Mouse (Mus musculus) liver, embryonic 14.5 days (tissue): ENCODE data around the gene Ubl3. TPM values are rescaled to one million over a fixed set of nuclear protein-coding genes. Genes with fewer than 3 reads are reported as not detected.
A peak's percentile ranks its signal among the peaks of the same experiment; 100 is the strongest.

ENCODE experiments used
- ATAC-seq: fragments of 200-750 bp; cut with Nextera tagmentation; 2 replicates; pipeline ENCODE4 v1.8.0; 2017; ENCODE audit warnings: moderate number of reproducible peaks, mild to moderate bottlenecking, moderate library complexity; ENCODE audit not compliant: insufficient read depth
- DNase-seq, 3 experiments: peaks; one replicate each; pipeline ENCODE4 v3.0.0-alpha.2; 2012 to 2013; ENCODE audit warnings: low read depth in 3 of 3, low spot score in 3 of 3
- H3K27ac ChIP-seq: fragments of 300-500 bp; sonication (generic); 2 replicates; pipeline ENCODE4 v1.5.1; 2014; ENCODE audit warnings: moderate library complexity, mild to moderate bottlenecking, control low read depth, inconsistent platforms
- H3K27me3 ChIP-seq: fragments of 300-500 bp; sonication (generic); 2 replicates; pipeline ENCODE4 v1.6.1; 2014; ENCODE audit warnings: mild to moderate bottlenecking, low read length, moderate library complexity; ENCODE audit not compliant: control insufficient read depth, insufficient read depth
- H3K36me3 ChIP-seq: fragments of 300-500 bp; sonication (generic); replicated peaks from 2 replicates; pipeline ENCODE4 v1.6.1; 2014; ENCODE audit warnings: low read depth; ENCODE audit not compliant: control insufficient read depth, insufficient read depth
- H3K4me1 ChIP-seq, 2 experiments: fragments of 200-500 bp in 1 of 2; fragments of 300-500 bp in 1 of 2; sonication (generic) in 1 of 2; replicated peaks; 2 replicates each; pipeline ENCODE4 v1.6.1; 2012 to 2014; ENCODE audit warnings: antibody characterized with exemption in 1 of 2, inconsistent platforms in 1 of 2, low read length in 1 of 2; ENCODE audit not compliant: control insufficient read depth in 2 of 2, insufficient read depth in 2 of 2
- H3K4me2 ChIP-seq: fragments of 300-500 bp; sonication (generic); 2 replicates; pipeline ENCODE4 v1.6.1; 2014; ENCODE audit warnings: low read depth, mild to moderate bottlenecking, control low read depth, moderate library complexity
- H3K4me3 ChIP-seq, 2 experiments: fragments of 200-500 bp in 1 of 2; fragments of 300-500 bp in 1 of 2; sonication (generic) in 1 of 2; 2 replicates each; pipeline ENCODE4 v1.5.1; 2012 to 2014; ENCODE audit warnings: low read depth in 2 of 2, low read length in 2 of 2, mild to moderate bottlenecking in 2 of 2, control low read depth in 1 of 2, inconsistent platforms in 1 of 2, moderate library complexity in 1 of 2; ENCODE audit not compliant: insufficient read depth in 1 of 2
- H3K9ac ChIP-seq: fragments of 300-500 bp; sonication (generic); replicated peaks from 2 replicates; pipeline ENCODE4 v1.6.1; 2014; ENCODE audit warnings: mild to moderate bottlenecking, control low read depth, moderate library complexity
- H3K9me3 ChIP-seq: fragments of 300-500 bp; sonication (generic); 2 replicates; pipeline ENCODE4 v1.6.1; 2016; ENCODE audit warnings: low read length, mixed read lengths; ENCODE audit not compliant: control insufficient read depth
- CTCF ChIP-seq: IDR thresholded peaks from 2 replicates; pipeline ENCODE4 v1.5.1; 2016; ENCODE audit warnings: antibody characterized with exemption, low read depth, control low read depth
- EP300 ChIP-seq: IDR thresholded peaks from 2 replicates; pipeline ENCODE4 v1.6.1; 2016; ENCODE audit warnings: antibody characterized with exemption, low read depth
- WGBS: fragments of 180-500 bp; shearing (Covaris S2); extraction: QIAGEN DNeasy Blood & Tissue Kit; methylation state at CpG from one replicate; pipeline ENCODE4 v1.1.7; 2014; ENCODE audit not compliant: insufficient replicate concordance; 5-methylcytosine and 5-hydroxymethylcytosine counted together
- polyA plus RNA-seq, 2 experiments: library from polyadenylated mRNA; depleted of rRNA in 1 of 2; stranded (reverse) in 1 of 2; unstranded in 1 of 2; fragments of >200 nt; fragmentation: Nextera tagmentation in 1 of 2; extraction: Ambion mirVana in 1 of 2; gene quantifications; 2 replicates each; pipeline versions ENCODE4 v1.2.1 to v1.2.3; 2012 to 2014

Gene Ubl3
- polyA plus RNA-seq, 2 experiments = 6.3 to 16.0 TPM

- H3K9ac ChIP-seq = no peak overlapping the region
- H3K27me3 ChIP-seq = no peaks in the 10 kb centered on the region
- ATAC-seq (no peak), DNase-seq (no peak)
- H3K4me1 ChIP-seq = peaks cover 0 to 3% of the 10 kb centered on the region in 2 experiments; a peak in 2 of 4 replicates
- no peak overlapping the region for H3K4me3 ChIP-seq
- H3K9me3 ChIP-seq = no peaks in the 10 kb centered on the region
- no peak overlapping the region for H3K4me2 ChIP-seq
- no peak overlapping the region for H3K27ac ChIP-seq
- 64% methylated on average over 3 of the region's 3 CpGs for WGBS
- no peak for TF ChIP-seq CTCF
- TF ChIP-seq EP300 = no peak
- H3K36me3 ChIP-seq = no peaks in the 10 kb centered on the region
Observed at GRCm38 (mm10) chr5:148522378-148522777, 30.2 kb downstream of the Ubl3 start.

- no peak for DNase-seq
- no peak overlapping the region for H3K27ac ChIP-seq
- TF ChIP-seq CTCF = no peak
- no peak for TF ChIP-seq EP300
- no peaks in the 10 kb centered on the region for H3K36me3 ChIP-seq
- no peak overlapping the region for H3K4me2 ChIP-seq
- H3K27me3 ChIP-seq = no peaks in the 10 kb centered on the region
- no peaks in the 10 kb centered on the region for H3K9me3 ChIP-seq
- WGBS = 59% methylated on average over 4 of the region's 4 CpGs
- no peak overlapping the region for H3K9ac ChIP-seq
- no peak overlapping the region for H3K4me3 ChIP-seq
- no peak for ATAC-seq
- H3K4me1 ChIP-seq = peaks cover 0 to 7% of the 10 kb centered on the region in 2 experiments; a peak in 2 of 4 replicates
Observed at GRCm38 (mm10) chr5:148517445-148517844, 35.1 kb downstream of the Ubl3 start.

DNA sequence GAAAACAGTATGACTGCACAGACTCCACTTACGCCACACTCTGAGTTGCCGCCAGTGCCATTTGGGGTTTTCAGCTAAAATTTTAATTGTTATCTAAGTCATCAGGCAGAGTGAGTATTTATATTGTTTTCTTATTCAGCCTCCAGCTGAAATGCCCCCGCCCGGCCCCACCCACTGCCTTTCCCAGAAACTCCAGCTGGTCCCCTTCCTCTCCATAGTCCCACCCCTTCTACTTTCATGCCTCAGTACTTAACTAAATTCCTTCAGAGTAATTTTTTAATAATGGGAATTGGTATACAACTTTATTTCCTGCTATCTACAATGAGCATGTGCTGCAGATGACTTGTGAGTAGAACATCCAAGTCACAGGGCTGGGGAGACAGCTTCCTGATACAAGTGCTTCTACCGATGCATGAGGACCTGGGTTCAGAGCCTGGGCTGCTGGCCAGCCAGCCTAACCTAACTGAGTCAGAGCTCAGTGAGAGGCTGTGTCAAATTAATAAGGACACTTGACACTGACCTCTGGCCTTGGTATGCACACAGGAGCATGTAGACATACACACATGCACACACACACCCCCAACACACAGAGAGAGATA lies 40.4 kb downstream of the Ubl3 start:
- H3K4me1 ChIP-seq = peaks cover 5 to 29% of the 10 kb centered on the region in 2 experiments
- H3K9me3 ChIP-seq = no peaks in the 10 kb centered on the region
- no peak overlapping the region for H3K4me3 ChIP-seq
- H3K4me2 ChIP-seq = no peak overlapping the region
- ATAC-seq = no peak
- H3K9ac ChIP-seq = no peak overlapping the region
- H3K36me3 ChIP-seq = no peaks in the 10 kb centered on the region
- no peak for DNase-seq
- 61% methylated on average over 5 of the region's 5 CpGs for WGBS
- no peak overlapping the region for H3K27ac ChIP-seq
- no peak for TF ChIP-seq CTCF
- no peak for TF ChIP-seq EP300
- H3K27me3 ChIP-seq = no peaks in the 10 kb centered on the region

DNA sequence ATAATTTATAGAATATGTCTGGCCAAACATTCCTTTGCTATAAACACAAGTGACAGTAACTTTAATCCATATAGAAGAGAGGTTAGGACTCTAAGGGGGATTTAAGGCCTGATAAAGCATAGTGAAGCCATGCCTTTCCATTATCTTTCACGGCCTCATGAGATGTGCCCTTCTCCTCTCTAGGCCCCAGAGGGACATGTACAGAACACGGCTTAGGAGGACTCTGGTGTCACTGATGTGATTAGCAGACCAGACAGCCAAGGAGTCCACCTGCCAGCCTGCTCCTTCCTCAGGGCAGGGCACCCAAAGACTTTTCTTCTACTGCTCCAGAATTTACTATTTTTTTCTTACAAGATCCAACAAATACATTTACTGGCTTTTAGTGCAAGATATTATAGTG lies 42.3 kb downstream of the Ubl3 start:
- Histone ChIP-seq H3K9ac (no peak overlapping the region), H3K4me2 (no peak overlapping the region), H3K4me1 (peaks cover 5 to 29% of the 10 kb centered on the region in 2 experiments), H3K27ac (no peak overlapping the region), H3K9me3 (no peaks in the 10 kb centered on the region), H3K27me3 (no peaks in the 10 kb centered on the region), H3K36me3 (no peaks in the 10 kb centered on the region), H3K4me3 (no peak overlapping the region)
- WGBS = 20% methylated on average over 2 of the region's 2 CpGs
- TF ChIP-seq EP300 (no peak), CTCF (no peak)
- DNase-seq (no peak), ATAC-seq (peak; percentile 66)

DNA sequence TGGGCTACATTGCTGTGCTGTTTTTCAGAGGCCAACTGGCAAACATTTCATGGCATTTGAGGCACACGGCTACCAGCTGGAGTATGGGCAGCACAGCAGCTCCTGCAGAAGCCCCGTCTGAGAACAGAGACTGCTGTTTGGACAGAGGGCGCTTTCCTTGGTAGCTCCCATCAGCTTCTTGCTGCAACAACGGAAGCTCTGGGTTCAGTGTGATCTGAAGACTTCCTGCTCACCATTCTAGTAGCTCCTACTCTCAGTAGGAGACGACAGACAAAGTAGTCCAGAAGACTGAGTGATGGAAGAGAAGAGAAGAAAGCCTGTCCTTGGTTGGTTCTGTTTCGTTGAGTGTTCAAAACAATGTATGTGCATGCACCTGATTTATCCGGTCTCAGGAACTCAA lies 42.9 kb downstream of the Ubl3 start:
- no peaks in the 10 kb centered on the region for H3K27me3 ChIP-seq
- 0 out of 2 replicates have a peak, but pooled peaks have one; percentile 7 for ATAC-seq
- WGBS = 37% methylated on average over 7 of the region's 7 CpGs
- peaks cover 5 to 25% of the 10 kb centered on the region in 2 experiments for H3K4me1 ChIP-seq
- no peak overlapping the region for H3K27ac ChIP-seq
- no peak overlapping the region for H3K4me3 ChIP-seq
- no peak for TF ChIP-seq EP300
- no peak for TF ChIP-seq CTCF
- no peaks in the 10 kb centered on the region for H3K36me3 ChIP-seq
- no peaks in the 10 kb centered on the region for H3K9me3 ChIP-seq
- DNase-seq = no peak
- peak overlapping the region; percentile 14; the same call in 1 of the 2 replicates for H3K4me2 ChIP-seq
- H3K9ac ChIP-seq = no peak overlapping the region
